Mouse (Mus musculus) embryonic fibroblast, embryonic 13.5 days (primary cell): Measurements from ENCODE around the gene Fbxo24. TPM values are rescaled to one million over a fixed set of nuclear protein-coding genes. Genes with fewer than 3 reads are reported as not detected.
A peak's percentile ranks its signal among the peaks of the same experiment; 100 is the strongest.
"Not testable (repeated sequence)": the region's sequence is repeated elsewhere in the genome, so short reads cannot be mapped to it uniquely, and the experiment has no call there.

ENCODE experiments used
- H3K27ac ChIP-seq: 2 replicates; pipeline ENCODE4 v1.5.1; 2012; ENCODE audit warnings: low read length, control low read depth, inconsistent platforms; ENCODE audit not compliant: insufficient read depth
- H3K4me1 ChIP-seq: 2 replicates; pipeline ENCODE4 v1.6.1; 2011; ENCODE audit warnings: low read length; ENCODE audit not compliant: control insufficient read depth, insufficient read depth
- H3K4me3 ChIP-seq: 2 replicates; pipeline ENCODE4 v1.5.1; 2011; ENCODE audit warnings: mild to moderate bottlenecking, control low read depth, low read length; ENCODE audit not compliant: insufficient read depth
- CTCF ChIP-seq: IDR thresholded peaks from 2 replicates; pipeline ENCODE4 v1.5.1; 2011; ENCODE audit warnings: mild to moderate bottlenecking, control low read depth, low read length, moderate library complexity, borderline replicate concordance; ENCODE audit not compliant: insufficient read depth
- POLR2A ChIP-seq: IDR thresholded peaks from 2 replicates; pipeline ENCODE4 v1.6.1; 2011; ENCODE audit warnings: low read depth, mild to moderate bottlenecking, control low read depth, low read length, moderate library complexity
- polyA plus RNA-seq: library from polyadenylated mRNA; stranded (reverse); fragments of >200 nt; gene quantifications from 2 replicates; pipeline ENCODE4 v1.2.4, GENCODE M21; 2011; ENCODE audit warnings: low read depth; ENCODE audit not compliant: missing spikeins, insufficient read length

Gene Fbxo24
- polyA plus RNA-seq, 1 experiment, result 0.67 TPM

DNA sequence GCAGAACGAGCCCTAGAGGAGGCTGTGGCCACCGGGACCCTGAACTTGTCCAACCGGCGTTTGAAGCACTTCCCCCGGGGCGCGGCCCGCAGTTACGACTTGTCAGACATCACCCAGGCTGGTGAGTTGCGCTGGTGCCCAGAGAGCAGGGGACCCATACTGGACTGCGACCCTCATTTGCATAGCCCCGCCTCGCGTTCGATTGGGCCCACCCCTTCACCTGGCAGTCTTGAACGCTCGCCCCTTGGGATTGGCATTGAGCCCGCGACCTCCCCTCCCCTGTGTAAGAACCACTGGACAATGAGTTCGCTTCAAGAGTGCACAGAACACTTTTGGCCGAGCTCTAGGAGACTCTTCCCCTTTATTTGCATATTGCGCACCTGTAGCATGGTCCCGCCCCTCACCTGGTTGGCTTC lies 512 bp upstream of the Fbxo24 start:
- Histone ChIP-seq H3K4me3 (peak overlapping the region; percentile 66), H3K27ac (peak overlapping the region; percentile 32; the same call in 1 of the 2 replicates), H3K4me1 (peaks cover 9% of the 10 kb centered on the region; the same call in 1 of the 2 replicates)
- TF ChIP-seq POLR2A, result no peak
- no peak for TF ChIP-seq CTCF

GRCm38 (mm10) chr5:137627991-137628390 lies 811 bp downstream of the Fbxo24 start:
- Histone ChIP-seq H3K4me3 (peak overlapping the region; percentile 60), H3K27ac (peak overlapping the region; percentile 44), H3K4me1 (peaks cover 9% of the 10 kb centered on the region; the same call in 1 of the 2 replicates)
- TF ChIP-seq CTCF, result no peak
- TF ChIP-seq POLR2A, result no peak; the same call in 1 of the 2 replicates

DNA sequence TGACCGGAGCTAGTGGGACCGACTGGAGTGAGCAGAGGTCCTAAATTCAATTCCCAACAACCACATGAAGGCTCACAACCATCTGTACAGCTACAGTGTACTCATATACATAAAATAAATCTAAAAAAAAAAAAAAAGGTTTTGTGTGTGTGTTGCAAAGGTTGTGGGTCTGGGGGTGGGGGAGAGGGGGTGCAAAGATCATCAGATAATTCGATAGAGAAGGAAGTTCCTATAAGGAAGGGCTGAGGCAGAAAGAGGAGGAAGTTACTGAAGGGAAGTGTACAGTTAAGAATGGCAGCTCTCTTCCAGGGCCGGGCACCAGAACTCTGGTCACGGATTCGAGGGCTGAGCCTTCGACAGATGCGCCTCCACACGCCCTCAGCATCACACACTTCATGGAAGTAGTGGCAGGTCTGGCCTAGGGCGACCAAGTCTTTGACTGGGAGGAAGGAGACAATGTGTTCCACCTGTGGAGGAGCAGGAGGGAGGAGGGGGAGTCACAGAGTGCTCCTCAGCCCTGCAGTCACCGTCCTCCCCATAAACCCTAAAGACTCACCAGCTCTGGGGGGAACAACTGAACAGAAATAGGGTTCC lies 4.8 kb downstream of the Fbxo24 start:
- Histone ChIP-seq H3K4me1 (no peaks in the 10 kb centered on the region), H3K4me3 (no peak overlapping the region), H3K27ac (no peak overlapping the region)
- no peak for TF ChIP-seq POLR2A
- TF ChIP-seq CTCF, result no peak

- TF ChIP-seq POLR2A, result no peak
- no peak for TF ChIP-seq CTCF
- no peak overlapping the region for H3K4me3 ChIP-seq
These were observed 13.5 kb downstream of the Fbxo24 start for GRCm38 (mm10) chr5:137615347-137615746.

DNA sequence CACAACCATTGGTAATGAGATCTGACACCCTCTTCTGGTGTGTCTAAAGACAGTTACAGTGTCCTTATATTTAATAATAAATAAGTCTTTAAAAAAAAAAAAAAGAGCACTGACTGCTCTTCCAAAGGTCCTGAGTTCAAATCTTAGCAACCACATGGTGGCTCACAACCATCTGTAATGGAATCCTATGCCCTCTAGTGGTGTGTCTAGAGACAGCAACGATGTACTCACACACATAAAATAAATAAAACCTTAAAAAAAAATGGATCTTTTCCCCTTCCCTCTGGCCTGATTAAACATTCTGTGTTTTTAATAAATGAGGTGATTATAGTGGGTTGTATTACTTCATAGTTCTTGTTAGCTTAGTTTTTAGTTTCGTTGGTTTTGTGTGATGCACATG lies 13.9 kb downstream of the Fbxo24 start:
- H3K4me1 ChIP-seq, result peaks cover 13% of the 10 kb centered on the region
- not testable (repeated sequence) for H3K27ac ChIP-seq, H3K4me3 ChIP-seq

More at GRCm38 (mm10) chr5:137615347-137615746, 13.5 kb downstream of the Fbxo24 start:
- peaks cover 13% of the 10 kb centered on the region for H3K4me1 ChIP-seq
- no peak overlapping the region for H3K27ac ChIP-seq

DNA sequence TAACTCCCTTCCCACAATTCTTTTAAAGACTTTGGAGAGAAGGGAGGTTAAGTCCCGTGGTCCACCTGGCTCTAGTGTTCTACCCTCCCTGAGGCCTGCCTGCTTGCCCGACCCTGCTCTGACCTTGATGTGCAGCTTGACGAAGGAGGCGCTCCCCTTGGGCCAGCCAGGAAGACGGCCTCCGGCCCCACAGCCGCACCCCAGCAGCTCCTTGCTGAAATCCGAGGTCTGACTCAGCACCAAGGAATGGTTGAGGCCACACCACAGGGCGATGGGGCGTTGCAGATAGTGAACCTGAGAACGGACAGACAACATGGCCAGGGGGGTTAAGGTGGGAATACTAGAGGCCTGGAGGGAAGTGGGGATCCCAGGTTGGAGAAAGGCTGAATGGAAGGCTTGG lies 15.3 kb downstream of the Fbxo24 start, which contains the start of gene Pcolce:
Gene Pcolce, minus strand, starts transcription at position 235 of the 400 bp plus-strand sequence.
- H3K27ac ChIP-seq, result peak within 1 kb of the TSS; percentile 45

GRCm38 (mm10) chr5:137613076-137613475 lies 15.7 kb downstream of the Fbxo24 start:
- Histone ChIP-seq H3K4me3 (no peak overlapping the region), H3K27ac (peak overlapping the region; percentile 45), H3K4me1 (peaks cover 13% of the 10 kb centered on the region)
- no peak for TF ChIP-seq POLR2A
- no peak for TF ChIP-seq CTCF

More for the DNA sequence above, 15.3 kb downstream of the Fbxo24 start, which contains the start of gene Pcolce:
- Histone ChIP-seq H3K4me3 (no peak within 1 kb of the TSS), H3K4me1 (peaks cover 13% of the 10 kb centered on the region)
- peak; percentile 59 for TF ChIP-seq POLR2A
- no peak for TF ChIP-seq CTCF

DNA sequence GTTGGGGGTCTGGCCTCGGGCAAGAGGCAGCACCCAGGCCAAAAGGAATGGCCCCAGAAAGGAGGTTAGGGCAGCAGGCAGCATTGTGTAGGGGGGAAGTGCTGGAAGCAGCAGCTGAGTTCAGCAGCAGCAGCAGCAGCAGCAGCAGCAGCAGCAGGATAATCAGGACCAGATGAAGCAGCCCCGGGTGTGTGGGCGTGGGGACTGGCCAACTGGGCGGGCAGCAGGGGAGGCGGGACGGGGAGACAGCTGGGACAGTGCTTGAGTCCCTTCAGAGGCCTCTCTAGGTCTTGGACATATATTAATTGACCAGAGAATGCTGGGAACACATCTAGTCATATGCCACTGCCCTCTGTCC lies 17.6 kb downstream of the Fbxo24 start:
- TF ChIP-seq POLR2A (peak; percentile 85), CTCF (no peak)
- H3K27ac ChIP-seq, result peak overlapping the region; percentile 99
- H3K4me3 ChIP-seq, result peak overlapping the region; percentile 77
- H3K4me1 ChIP-seq, result peaks cover 16% of the 10 kb centered on the region

DNA sequence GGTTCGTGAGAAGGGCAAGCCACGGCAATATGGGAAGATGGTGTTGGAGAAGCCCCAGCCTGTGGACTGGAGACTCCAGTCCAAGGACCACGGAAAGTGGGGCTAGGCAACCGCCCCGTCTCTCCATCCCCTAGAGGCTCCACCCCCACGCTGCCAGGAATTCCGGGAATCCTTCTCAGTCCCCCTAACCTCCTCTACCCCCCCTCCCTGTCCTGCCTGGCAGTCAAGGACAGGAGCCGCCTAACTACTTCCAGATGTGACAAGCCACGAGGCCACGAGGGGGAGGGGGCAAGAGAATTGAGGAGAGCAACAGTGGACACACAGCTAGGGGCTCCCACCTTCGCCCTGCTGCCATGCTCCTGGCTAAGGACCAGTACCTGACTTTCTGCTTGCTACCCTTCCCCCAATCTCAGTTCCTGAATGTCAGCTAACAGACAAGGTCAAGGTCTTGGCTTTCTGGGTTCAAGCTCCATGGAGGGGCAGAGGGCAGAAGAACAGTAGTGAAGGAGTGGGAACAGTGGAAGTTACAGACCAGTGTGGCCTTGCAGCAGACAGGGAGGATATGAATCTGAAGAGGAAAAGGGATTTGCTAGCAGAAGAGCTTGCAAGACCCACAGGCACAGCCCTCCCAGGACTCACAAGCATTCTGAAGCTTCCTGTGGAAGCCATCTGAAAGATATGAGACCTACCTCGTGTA lies 18.1 kb downstream of the Fbxo24 start:
- peak; percentile 92 for TF ChIP-seq POLR2A
- no peak for TF ChIP-seq CTCF
- Histone ChIP-seq H3K27ac (peak overlapping the region; percentile 99), H3K4me1 (peaks cover 16% of the 10 kb centered on the region), H3K4me3 (peak overlapping the region; percentile 77)

DNA sequence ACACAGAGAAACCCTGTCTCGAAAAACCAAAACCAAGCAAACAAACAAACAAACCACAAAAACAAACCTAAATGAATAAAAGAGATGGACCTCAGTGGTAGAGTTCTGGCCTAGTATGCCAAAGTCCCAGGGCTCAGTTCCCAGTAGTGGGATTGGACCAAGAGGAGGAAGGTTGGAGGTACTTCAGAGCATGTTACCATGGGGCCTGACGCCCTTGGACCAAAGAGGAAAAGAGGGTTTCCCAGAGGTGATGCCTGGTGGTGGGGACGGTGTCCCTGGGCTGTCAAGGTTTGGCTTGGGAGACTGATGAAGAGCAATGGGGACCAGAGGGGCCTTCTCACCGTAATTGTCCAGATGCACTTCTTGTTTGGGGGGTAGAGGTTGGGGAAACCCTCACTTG lies 18.7 kb downstream of the Fbxo24 start:
- Histone ChIP-seq H3K4me3 (peak overlapping the region; percentile 77), H3K4me1 (peaks cover 16% of the 10 kb centered on the region), H3K27ac (peak overlapping the region; percentile 99)
- TF ChIP-seq POLR2A (no peak), CTCF (no peak)
